8 mouse cellular contexts compared by ENCODE assay signal in genomic region chr4:148040029-148040830, GRCm38 (mm10). TPM values are rescaled to one million over a fixed set of nuclear protein-coding genes. Genes with fewer than 3 reads are reported as not detected.
DNase-seq lines count a peak whose midpoint lies in the region; ATAC-seq and TF ChIP-seq lines count a peak whose summit lies in the region.

No protein-coding gene starts in this region.

- H3ac ChIP-seq in C2C12 (ENCODE audit: control insufficient read depth, insufficient read length, low read depth): peak overlapping the region; percentile 2
- H3ac ChIP-seq in myocyte (ENCODE audit: control insufficient read depth, insufficient read length): peak overlapping the region; percentile 71

- H3K4me1 ChIP-seq in forebrain, embryonic 10.5 days: peaks cover 62% of the 10 kb centered on the region
- peaks cover 26% of the 10 kb centered on the region for H3K4me1 ChIP-seq in intestine, embryonic 14.5 days (replicated peaks; ENCODE audit: control insufficient read depth, insufficient read depth, low read length)

- peaks cover 17% of the 10 kb centered on the region for H3K36me3 ChIP-seq in C2C12 (ENCODE audit: control insufficient read depth, insufficient read depth)
- peaks cover 46% of the 10 kb centered on the region for H3K36me3 ChIP-seq in forebrain, embryonic 10.5 days (replicated peaks)
- peaks cover 17% of the 10 kb centered on the region for H3K36me3 ChIP-seq in intestine, embryonic 14.5 days (ENCODE audit: control insufficient read depth, insufficient read depth, low read length)
- H3K36me3 ChIP-seq in myocyte (ENCODE audit: control insufficient read depth, insufficient read depth): peaks cover 19% of the 10 kb centered on the region

- H3K4me2 ChIP-seq in intestine, embryonic 14.5 days (ENCODE audit: low read length): peak overlapping the region; percentile 90
- H3K4me2 ChIP-seq in myocyte (ENCODE audit: low read depth): peak overlapping the region; percentile 94

- H3K27me3 ChIP-seq in C2C12 (ENCODE audit: control insufficient read depth, insufficient read depth, insufficient read length): no peaks in the 10 kb centered on the region
- H3K27me3 ChIP-seq in forebrain, embryonic 10.5 days (ENCODE audit: poor library complexity, severe bottlenecking): no peaks in the 10 kb centered on the region
- no peaks in the 10 kb centered on the region for H3K27me3 ChIP-seq in intestine, embryonic 14.5 days (replicated peaks; ENCODE audit: control insufficient read depth, insufficient read depth, low read length)
- H3K27me3 ChIP-seq in myocyte (ENCODE audit: control insufficient read depth, insufficient read depth, insufficient read length): no peaks in the 10 kb centered on the region

- no peak for TF ChIP-seq CTCF in C2C12 (IDR thresholded peaks at IDR 0.05; ENCODE audit: control insufficient read depth, insufficient read depth, insufficient read length)

- H3K79me3 ChIP-seq in C2C12 (ENCODE audit: low read depth): peaks cover 10% of the 10 kb centered on the region

- 66% methylated on average over 15 of the region's 15 CpGs for WGBS in forebrain, embryonic 10.5 days
- 71% methylated on average over 15 of the region's 15 CpGs for WGBS in intestine, embryonic 14.5 days

- peak; percentile 61 for DNase-seq in cerebellum, adult 9-11 months
- no peak for DNase-seq in cerebellum, adult 8-10 months
- DNase-seq in forebrain, embryonic 10.5 days (ENCODE audit: extremely low spot score, low spot score): no peak
- DNase-seq in intestine, embryonic 14.5 days (ENCODE audit: low spot score): no peak
- DNase-seq in left cerebral cortex, adult 11 months (ENCODE audit: low spot score): no peak

- no peak for TF ChIP-seq POLR2A in myocyte (IDR thresholded peaks at IDR 0.05; ENCODE audit: insufficient read length, low read depth)

- peak overlapping the region; percentile 91 for H3K27ac ChIP-seq in forebrain, embryonic 10.5 days
- peak overlapping the region; percentile 65 for H3K27ac ChIP-seq in intestine, embryonic 14.5 days (ENCODE audit: low read depth)

- peaks cover 41% of the 10 kb centered on the region for H3K79me2 ChIP-seq in C2C12 (ENCODE audit: control insufficient read depth, insufficient read depth)
- H3K79me2 ChIP-seq in myocyte (ENCODE audit: control insufficient read depth, insufficient read depth): peaks cover 47% of the 10 kb centered on the region

- H3K4me3 ChIP-seq in C2C12 (ENCODE audit: insufficient read depth, poor library complexity, severe bottlenecking) (peak overlapping the region; percentile 75), myocyte (peak overlapping the region; percentile 88)
- peak overlapping the region; percentile 77 for H3K4me3 ChIP-seq in forebrain, embryonic 10.5 days
- peak overlapping the region; percentile 63 for H3K4me3 ChIP-seq in intestine, embryonic 14.5 days (ENCODE audit: low read depth, low read length)

- peak overlapping the region; percentile 29; the same call in 1 of the 2 replicates for H3K9ac ChIP-seq in intestine, embryonic 14.5 days (ENCODE audit: low read length)

- ATAC-seq in intestine, embryonic 14.5 days (replicated peaks; ENCODE audit: low FRiP score, low TSS enrichment, low read depth): no peak
- ATAC-seq in activated CD4-positive, CD25-positive, alpha-beta regulatory T cell, adult 4 months: no peak

- no peaks in the 10 kb centered on the region for H3K9me3 ChIP-seq in forebrain, embryonic 10.5 days
- H3K9me3 ChIP-seq in intestine, embryonic 14.5 days (ENCODE audit: control insufficient read depth, low read length): no peaks in the 10 kb centered on the region

TF ChIP-seq in C2C12, 6 proteins besides CTCF, POLR2A, EP300 and RAD21:
- TF ChIP-seq FOSL1 (IDR thresholded peaks at IDR 0.05; ENCODE audit: insufficient read depth, low read length, poor library complexity, severe bottlenecking) (no peak), CEBPB (IDR thresholded peaks at IDR 0.05; ENCODE audit: low read depth) (no peak), MYOD1 (IDR thresholded peaks at IDR 0.05; ENCODE audit: control insufficient read depth, insufficient read length, low read depth) (no peak), MYOG (IDR thresholded peaks at IDR 0.05; ENCODE audit: control insufficient read depth, extremely low read depth, insufficient read length) (no peak), USF1 (IDR thresholded peaks at IDR 0.05; ENCODE audit: low read depth) (no peak), MAX (IDR thresholded peaks at IDR 0.05) (no peak)

TF ChIP-seq in myocyte, 11 proteins besides CTCF, POLR2A, EP300 and RAD21:
- TF ChIP-seq MYOG (IDR thresholded peaks at IDR 0.05; ENCODE audit: control insufficient read depth in 1 of 3, insufficient read depth in 1 of 3, insufficient read length in 2 of 3, low read depth in 2 of 3) (no peak), POLR2AphosphoS2 (IDR thresholded peaks at IDR 0.05; ENCODE audit: insufficient read length, low read depth) (peak; percentile 1)

RNA-seq across cellular contexts. Expression of gene Mthfr, which starts 1.4 kb away (rescaled TPM):
- polyA plus RNA-seq in C2C12 (2012; fragmentation: generic; extraction: Trizol) (16.1 TPM), myocyte (2012; fragmentation: generic; extraction: Trizol) (31.8 TPM)
- polyA plus RNA-seq in forebrain, embryonic 10.5 days (2016; fragmentation: Nextera tagmentation; extraction: Ambion mirVana): 27.7 and 30.1 TPM in 2 replicates
- 17.8 and 18.4 TPM in 2 replicates for polyA plus RNA-seq in intestine, embryonic 14.5 days (2014; fragmentation: Nextera tagmentation; extraction: Ambion mirVana)
- 10 to 100 TPM in 1 of 2 experiments, 1 to 10 TPM in 1; 6.0 to 12.9 TPM for polyA plus RNA-seq in activated CD4-positive, CD25-positive, alpha-beta regulatory T cell, adult 4 months (2017; shearing (Covaris generic))

RNA-seq across cellular contexts. Expression of gene Clcn6, which starts 1.6 kb away (rescaled TPM):
- polyA plus RNA-seq in C2C12 (2012; fragmentation: generic; extraction: Trizol) (11.5 TPM), myocyte (2012; fragmentation: generic; extraction: Trizol) (19.6 TPM)
- polyA plus RNA-seq in forebrain, embryonic 10.5 days (2016; fragmentation: Nextera tagmentation; extraction: Ambion mirVana): 13.4 and 14.2 TPM in 2 replicates
- 5.2 and 5.3 TPM in 2 replicates for polyA plus RNA-seq in intestine, embryonic 14.5 days (2014; fragmentation: Nextera tagmentation; extraction: Ambion mirVana)
- 1 to 10 TPM; 2.4 to 3.3 TPM for polyA plus RNA-seq in activated CD4-positive, CD25-positive, alpha-beta regulatory T cell, adult 4 months (2017; shearing (Covaris generic))

RNA-seq across cellular contexts. Expression of gene Nppa, which starts 39.7 kb away (rescaled TPM):
- polyA plus RNA-seq in C2C12 (2012; fragmentation: generic; extraction: Trizol): not detected
- 0.31 TPM in 1 of 2 replicates, not detected in the other for polyA plus RNA-seq in forebrain, embryonic 10.5 days (2016; fragmentation: Nextera tagmentation; extraction: Ambion mirVana)
- polyA plus RNA-seq in intestine, embryonic 14.5 days (2014; fragmentation: Nextera tagmentation; extraction: Ambion mirVana): 0.28 and 0.56 TPM in 2 replicates
- polyA plus RNA-seq in myocyte (2012; fragmentation: generic; extraction: Trizol): not detected
- not detected for polyA plus RNA-seq in activated CD4-positive, CD25-positive, alpha-beta regulatory T cell, adult 4 months (2017; shearing (Covaris generic))

RNA-seq across cellular contexts. Expression of gene Agtrap, which starts 47.6 kb away (rescaled TPM):
- polyA plus RNA-seq in C2C12 (2012; fragmentation: generic; extraction: Trizol) (8.2 TPM), myocyte (2012; fragmentation: generic; extraction: Trizol) (10.9 TPM)
- 19.4 TPM in 2 replicates for polyA plus RNA-seq in forebrain, embryonic 10.5 days (2016; fragmentation: Nextera tagmentation; extraction: Ambion mirVana)
- 15.9 and 16.4 TPM in 2 replicates for polyA plus RNA-seq in intestine, embryonic 14.5 days (2014; fragmentation: Nextera tagmentation; extraction: Ambion mirVana)
- 10 to 100 TPM; 16.7 to 17.4 TPM for polyA plus RNA-seq in activated CD4-positive, CD25-positive, alpha-beta regulatory T cell, adult 4 months (2017; shearing (Covaris generic))

RNA-seq across cellular contexts. Expression of gene Nppb, which starts 54.6 kb away (rescaled TPM):
- 1.2 TPM for polyA plus RNA-seq in C2C12 (2012; fragmentation: generic; extraction: Trizol)
- not detected in 2 replicates for polyA plus RNA-seq in forebrain, embryonic 10.5 days (2016; fragmentation: Nextera tagmentation; extraction: Ambion mirVana)
- polyA plus RNA-seq in intestine, embryonic 14.5 days (2014; fragmentation: Nextera tagmentation; extraction: Ambion mirVana): 0.40 TPM in 1 of 2 replicates, not detected in the other
- polyA plus RNA-seq in myocyte (2012; fragmentation: generic; extraction: Trizol): 0.26 TPM
- not detected for polyA plus RNA-seq in activated CD4-positive, CD25-positive, alpha-beta regulatory T cell, adult 4 months (2017; shearing (Covaris generic))
